Mouse (Mus musculus) kidney, embryonic 14.5 days (tissue): ENCODE results near the gene Cachd1. TPM values are rescaled to one million over a fixed set of nuclear protein-coding genes. Genes with fewer than 3 reads are reported as not detected.

ENCODE experiments used
- ATAC-seq: fragments of 200-750 bp; cut with Nextera tagmentation; 2 replicates; pipeline ENCODE4 v1.8.0; 2017; ENCODE audit warnings: moderate number of reproducible peaks, mild to moderate bottlenecking, moderate TSS enrichment, moderate library complexity; ENCODE audit not compliant: low FRiP score, low TSS enrichment
- H3K27ac ChIP-seq: fragments of 300-500 bp; sonication (generic); 2 replicates; pipeline ENCODE4 v1.5.1; 2014; ENCODE audit warnings: low read depth, mild to moderate bottlenecking, low read length, moderate library complexity, mixed read lengths
- H3K27me3 ChIP-seq: fragments of 300-500 bp; sonication (generic); 2 replicates; pipeline ENCODE4 v1.6.1; 2014; ENCODE audit warnings: mild to moderate bottlenecking, low read length; ENCODE audit not compliant: control insufficient read depth, insufficient read depth
- H3K36me3 ChIP-seq: fragments of 300-500 bp; sonication (generic); 2 replicates; pipeline ENCODE4 v1.6.1; 2014; ENCODE audit warnings: low read length, mixed read lengths; ENCODE audit not compliant: control insufficient read depth, insufficient read depth
- H3K4me1 ChIP-seq: fragments of 300-500 bp; sonication (generic); 2 replicates; pipeline ENCODE4 v1.6.1; 2014; ENCODE audit warnings: low read length, mixed read lengths; ENCODE audit not compliant: control insufficient read depth, insufficient read depth
- H3K4me2 ChIP-seq: fragments of 300-500 bp; sonication (generic); replicated peaks from 2 replicates; pipeline ENCODE4 v1.6.1; 2014; ENCODE audit warnings: low read depth, mild to moderate bottlenecking, low read length
- H3K4me3 ChIP-seq: fragments of 300-500 bp; sonication (generic); 2 replicates; pipeline ENCODE4 v1.5.1; 2014; ENCODE audit warnings: mild to moderate bottlenecking, low read length
- H3K9ac ChIP-seq: fragments of 300-500 bp; sonication (generic); 2 replicates; pipeline ENCODE4 v1.6.1; 2014; ENCODE audit warnings: low read depth, mild to moderate bottlenecking, low read length, moderate library complexity
- H3K9me3 ChIP-seq: fragments of 300-500 bp; sonication (generic); 2 replicates; pipeline ENCODE4 v1.6.1; 2016; ENCODE audit warnings: low read length; ENCODE audit not compliant: control insufficient read depth
- WGBS: fragments of 180-500 bp; shearing (Covaris S2); extraction: QIAGEN DNeasy Blood & Tissue Kit; methylation state at CpG from one replicate; pipeline ENCODE4 v1.1.7; 2014; 5-methylcytosine and 5-hydroxymethylcytosine counted together
- polyA plus RNA-seq: library from polyadenylated mRNA; unstranded; fragments of >200 nt; fragmentation: Nextera tagmentation; extraction: Ambion mirVana; gene quantifications from 2 replicates; pipeline ENCODE4 v1.2.1, GENCODE M21; 2014

Cachd1 gene
- polyA plus RNA-seq, 1 experiment from 2014 or later: 25.0 TPM

DNA sequence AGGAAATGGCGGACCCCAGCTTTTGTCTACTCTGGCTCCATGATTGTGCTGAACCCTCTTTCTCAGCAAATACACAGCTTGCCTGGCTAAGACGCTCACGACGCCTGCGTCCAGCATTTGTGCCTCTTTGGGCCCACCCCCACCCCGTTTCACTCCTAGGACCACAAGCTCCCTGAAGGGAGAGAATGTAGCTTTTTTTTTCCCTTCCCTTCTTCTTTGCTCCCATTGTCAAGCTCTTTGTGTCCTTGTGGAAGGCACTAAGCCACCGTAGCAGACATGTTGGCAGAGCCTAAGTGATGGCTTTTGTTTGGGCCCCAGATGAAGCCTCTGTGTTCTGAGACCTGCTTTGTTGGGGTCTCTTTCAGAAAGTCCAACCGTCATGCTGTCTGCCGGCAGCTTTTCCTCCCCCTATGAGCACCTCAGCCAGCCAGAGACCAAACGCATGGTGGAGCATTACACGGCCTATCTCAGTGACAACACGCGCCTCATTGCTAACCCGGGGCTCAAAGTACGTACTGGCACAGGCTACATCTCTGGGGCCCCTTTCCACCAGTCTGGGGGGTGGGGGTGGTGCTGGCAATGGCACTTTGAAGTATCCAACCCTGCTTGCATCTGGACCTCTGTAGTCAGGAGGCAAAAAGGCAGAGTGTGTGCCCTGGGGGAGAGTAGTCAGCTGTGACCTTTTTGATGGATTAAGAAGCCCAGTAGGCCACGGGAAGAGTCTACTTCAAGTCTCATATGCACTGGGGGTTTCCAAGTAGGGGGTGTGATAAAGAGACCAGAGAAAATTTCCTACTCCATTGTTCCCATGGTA is 197.4 kb downstream of the Cachd1 start:
- ATAC-seq: no peak
- peaks cover 57% of the 10 kb centered on the region for H3K36me3 ChIP-seq

GRCm38 (mm10) chr4:100974455-100975035 is 198.1 kb downstream of the Cachd1 start:
- Histone ChIP-seq H3K4me1 (no peaks in the 10 kb centered on the region), H3K9ac (no peak overlapping the region), H3K4me2 (no peak overlapping the region), H3K27ac (no peak overlapping the region), H3K27me3 (no peaks in the 10 kb centered on the region), H3K4me3 (no peak overlapping the region), H3K36me3 (peaks cover 50% of the 10 kb centered on the region), H3K9me3 (no peaks in the 10 kb centered on the region)
- whole genome bisulfite sequencing: 92% methylated on average over 14 of the region's 14 CpGs
- no peak for ATAC-seq

More for the DNA sequence above, 197.4 kb downstream of the Cachd1 start:
- Histone ChIP-seq H3K9ac (no peak overlapping the region), H3K4me2 (no peak overlapping the region), H3K4me3 (no peak overlapping the region), H3K27ac (no peak overlapping the region), H3K4me1 (no peaks in the 10 kb centered on the region), H3K9me3 (no peaks in the 10 kb centered on the region), H3K27me3 (no peaks in the 10 kb centered on the region)
- 78% methylated on average over 16 of the region's 16 CpGs for WGBS

- Histone ChIP-seq H3K27ac (no peak overlapping the region), H3K36me3 (peaks cover 58% of the 10 kb centered on the region), H3K9ac (no peak overlapping the region), H3K4me3 (no peak overlapping the region), H3K9me3 (no peaks in the 10 kb centered on the region), H3K4me2 (no peak overlapping the region), H3K27me3 (no peaks in the 10 kb centered on the region), H3K4me1 (no peaks in the 10 kb centered on the region)
- WGBS: 90% methylated on average over 7 of the region's 7 CpGs
- ATAC-seq: no peak
Measured at GRCm38 (mm10) chr4:100977522-100977921, 201.0 kb downstream of the Cachd1 start.

DNA sequence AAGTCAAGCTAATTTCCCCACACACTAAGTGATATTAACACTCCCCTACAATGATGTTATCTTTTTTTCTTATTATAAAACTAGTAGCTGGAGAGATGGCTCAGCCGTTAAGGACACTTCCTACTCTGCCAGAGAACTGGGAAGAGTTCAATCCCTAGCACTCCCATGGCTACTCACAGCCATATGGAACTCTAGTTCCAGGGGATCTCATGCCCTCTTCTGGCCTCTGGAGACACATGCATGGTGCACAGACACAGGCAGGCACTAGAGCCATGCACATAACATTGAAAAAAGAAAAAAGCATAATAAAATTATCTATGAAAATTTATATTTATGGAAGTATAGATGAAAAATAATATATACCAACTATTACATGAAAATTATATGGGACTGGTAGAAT is 210.7 kb downstream of the Cachd1 start:
- Histone ChIP-seq H3K27ac (no peak overlapping the region), H3K9ac (no peak overlapping the region), H3K4me3 (no peak overlapping the region), H3K9me3 (no peaks in the 10 kb centered on the region), H3K4me1 (peaks cover 10% of the 10 kb centered on the region; the same call in 1 of the 2 replicates), H3K36me3 (peaks cover 54% of the 10 kb centered on the region), H3K4me2 (no peak overlapping the region), H3K27me3 (no peaks in the 10 kb centered on the region)
- WGBS: 94% methylated on average over 1 of the region's 1 CpGs
- no peak for ATAC-seq

DNA sequence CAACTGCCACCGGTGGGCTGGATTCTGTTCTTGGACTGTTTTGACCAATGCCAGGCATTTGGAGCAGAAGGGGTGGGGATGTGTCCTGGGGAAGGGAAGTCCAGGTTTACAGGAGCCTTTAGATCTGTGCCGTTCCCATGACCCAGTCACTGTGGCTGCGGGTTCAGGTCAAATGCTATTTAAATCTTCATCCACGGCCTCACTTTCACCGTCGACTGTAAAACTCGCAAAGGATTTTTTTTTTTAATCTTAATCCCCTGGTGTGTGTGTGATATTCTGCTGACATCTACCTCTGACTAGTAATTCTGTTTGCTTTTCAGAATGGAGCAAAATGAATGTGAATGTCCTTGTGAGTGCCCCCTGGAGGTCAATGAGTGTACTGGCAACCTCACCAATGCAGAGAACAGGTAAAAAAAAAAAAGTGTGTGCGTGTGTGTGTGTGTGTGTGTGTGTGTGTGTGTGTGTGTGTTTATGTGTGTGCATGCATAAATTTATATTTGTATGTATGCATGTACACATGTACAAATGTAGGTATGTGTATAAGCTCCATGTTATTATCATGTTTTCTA is 211.8 kb downstream of the Cachd1 start:
- Histone ChIP-seq H3K4me2 (no peak overlapping the region), H3K4me1 (peaks cover 17% of the 10 kb centered on the region), H3K36me3 (peaks cover 57% of the 10 kb centered on the region), H3K4me3 (no peak overlapping the region), H3K27me3 (no peaks in the 10 kb centered on the region), H3K27ac (no peak overlapping the region), H3K9ac (no peak overlapping the region), H3K9me3 (no peaks in the 10 kb centered on the region)
- 79% methylated on average over 8 of the region's 8 CpGs for WGBS
- ATAC-seq: no peak

DNA sequence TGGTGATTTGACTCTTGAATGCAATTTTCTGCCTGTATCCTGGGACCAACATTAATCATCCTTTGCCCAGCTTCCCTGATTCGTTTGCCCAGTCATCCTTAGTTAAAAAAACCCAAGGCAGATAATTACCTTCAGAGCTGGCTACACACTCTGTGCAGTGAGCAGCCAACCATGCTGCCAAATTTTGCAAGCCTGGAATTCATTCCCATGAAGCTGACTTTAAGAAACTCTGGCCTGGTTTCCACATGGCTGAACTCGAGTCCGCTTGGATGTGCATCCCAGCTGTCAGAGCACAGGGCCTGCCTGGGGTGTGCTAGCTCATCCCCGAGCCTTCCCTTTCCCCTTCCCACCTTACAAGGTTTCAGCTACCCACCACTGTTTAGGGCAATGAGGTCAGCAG is 214.5 kb downstream of the Cachd1 start:
- Histone ChIP-seq H3K9me3 (no peaks in the 10 kb centered on the region), H3K9ac (no peak overlapping the region), H3K27ac (peak overlapping the region; percentile 71; the same call in 1 of the 2 replicates), H3K4me1 (peaks cover 17% of the 10 kb centered on the region), H3K36me3 (peaks cover 62% of the 10 kb centered on the region), H3K4me2 (no peak overlapping the region), H3K27me3 (no peaks in the 10 kb centered on the region), H3K4me3 (no peak overlapping the region)
- WGBS: 37% methylated on average over 4 of the region's 4 CpGs
- ATAC-seq: peak; percentile 74

DNA sequence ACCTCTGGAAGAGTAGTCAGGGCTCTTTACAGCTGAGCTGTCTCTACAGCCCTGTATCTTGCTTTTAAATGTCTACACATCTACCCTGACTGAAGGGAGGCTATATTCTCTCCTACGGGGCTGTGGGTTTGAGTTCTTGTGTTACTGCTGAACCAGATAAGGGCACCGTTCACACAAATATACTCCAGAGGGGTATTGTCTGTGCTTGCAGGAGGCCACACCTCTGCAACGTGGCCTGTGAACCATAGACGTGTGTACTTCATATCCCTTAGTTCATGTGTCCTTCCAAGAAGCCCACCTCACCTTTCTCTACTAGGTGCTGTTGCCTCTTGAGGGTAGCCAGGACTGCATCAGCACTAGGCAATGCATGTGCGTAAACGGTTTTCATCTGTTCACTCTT is 215.6 kb downstream of the Cachd1 start:
- ATAC-seq: no peak
- Histone ChIP-seq H3K27me3 (no peaks in the 10 kb centered on the region), H3K27ac (no peak overlapping the region), H3K36me3 (peaks cover 62% of the 10 kb centered on the region), H3K4me1 (peaks cover 17% of the 10 kb centered on the region), H3K9me3 (no peaks in the 10 kb centered on the region), H3K9ac (no peak overlapping the region), H3K4me2 (no peak overlapping the region), H3K4me3 (no peak overlapping the region)
- 82% methylated on average over 6 of the region's 6 CpGs for WGBS

DNA sequence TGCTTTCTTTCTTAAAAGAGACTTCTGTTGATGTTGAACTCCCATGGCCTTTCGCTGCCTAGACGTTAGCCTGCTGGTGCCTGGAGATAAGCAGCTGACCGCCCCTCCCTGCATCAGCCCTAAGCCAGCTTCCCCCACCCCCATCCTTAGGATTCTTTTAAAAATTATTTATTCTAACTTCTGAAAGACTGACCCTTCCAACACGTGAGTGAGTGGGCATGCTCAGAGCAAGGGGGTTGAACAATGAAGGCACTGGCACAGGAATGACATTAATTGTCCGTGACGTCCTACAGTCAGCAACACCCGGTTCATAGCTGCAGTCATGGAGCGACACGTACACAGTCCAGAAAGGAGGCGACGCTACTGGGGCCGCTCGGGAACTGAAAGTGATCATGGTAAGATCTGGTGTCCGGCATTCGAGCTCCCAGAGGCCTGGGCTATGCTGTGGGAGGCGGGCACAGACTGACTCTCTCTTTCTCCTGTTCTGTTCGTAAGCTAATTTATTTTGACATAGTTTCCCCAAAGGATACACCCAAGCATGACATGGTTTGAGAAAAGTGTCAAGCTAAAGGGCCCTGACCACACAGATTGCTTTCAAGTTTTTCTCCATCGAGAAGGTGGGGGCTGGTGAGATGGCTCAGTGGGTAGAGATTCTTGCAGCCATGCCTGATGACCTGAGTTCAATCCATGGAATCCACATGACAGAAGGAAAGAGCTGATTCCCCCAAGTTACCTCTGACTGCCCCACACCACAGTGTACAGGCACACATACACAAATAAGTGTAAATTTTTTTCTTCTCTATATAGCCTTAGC is 218.2 kb downstream of the Cachd1 start:
- peak overlapping the region; percentile 43; the same call in 1 of the 2 replicates for H3K27ac ChIP-seq

More for the DNA sequence above, 218.2 kb downstream of the Cachd1 start:
- no peaks in the 10 kb centered on the region for H3K9me3 ChIP-seq
- no peaks in the 10 kb centered on the region for H3K27me3 ChIP-seq
- H3K4me2 ChIP-seq: no peak overlapping the region
- 40% methylated on average over 18 of the region's 18 CpGs for WGBS
- H3K36me3 ChIP-seq: peaks cover 46% of the 10 kb centered on the region; the same call in 1 of the 2 replicates
- no peak overlapping the region for H3K9ac ChIP-seq
- H3K4me1 ChIP-seq: peaks cover 17% of the 10 kb centered on the region
- peak; percentile 59 for ATAC-seq
- H3K4me3 ChIP-seq: no peak overlapping the region
